Mouse (Mus musculus): ENCODE data around the gene Lix1l.
"Not testable (repeated sequence)": the region's sequence is repeated elsewhere in the genome, so short reads cannot be mapped to it uniquely, and the experiment has no call there.

Lix1l gene

DNA sequence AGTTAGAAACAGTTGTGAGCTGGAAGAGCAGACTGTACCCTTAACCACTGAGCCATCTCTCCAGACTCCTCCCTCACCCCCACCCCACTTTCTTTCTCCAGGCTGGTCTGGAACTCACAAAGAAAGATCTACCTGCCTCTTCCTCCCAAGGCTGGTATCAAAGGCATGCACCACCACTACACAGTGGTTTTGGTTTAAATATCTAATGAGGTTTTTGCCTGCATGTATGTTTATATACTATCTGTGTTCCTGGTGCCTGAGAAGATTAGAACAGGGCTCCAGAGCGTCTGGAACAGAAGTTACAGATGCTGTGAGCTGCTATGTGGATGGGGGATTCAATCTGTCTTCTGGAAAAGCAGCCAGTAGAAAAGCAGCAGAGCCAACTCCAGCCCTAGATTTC is 33.1 kb downstream of the Lix1l start:
- DNase-seq = no peak

DNA sequence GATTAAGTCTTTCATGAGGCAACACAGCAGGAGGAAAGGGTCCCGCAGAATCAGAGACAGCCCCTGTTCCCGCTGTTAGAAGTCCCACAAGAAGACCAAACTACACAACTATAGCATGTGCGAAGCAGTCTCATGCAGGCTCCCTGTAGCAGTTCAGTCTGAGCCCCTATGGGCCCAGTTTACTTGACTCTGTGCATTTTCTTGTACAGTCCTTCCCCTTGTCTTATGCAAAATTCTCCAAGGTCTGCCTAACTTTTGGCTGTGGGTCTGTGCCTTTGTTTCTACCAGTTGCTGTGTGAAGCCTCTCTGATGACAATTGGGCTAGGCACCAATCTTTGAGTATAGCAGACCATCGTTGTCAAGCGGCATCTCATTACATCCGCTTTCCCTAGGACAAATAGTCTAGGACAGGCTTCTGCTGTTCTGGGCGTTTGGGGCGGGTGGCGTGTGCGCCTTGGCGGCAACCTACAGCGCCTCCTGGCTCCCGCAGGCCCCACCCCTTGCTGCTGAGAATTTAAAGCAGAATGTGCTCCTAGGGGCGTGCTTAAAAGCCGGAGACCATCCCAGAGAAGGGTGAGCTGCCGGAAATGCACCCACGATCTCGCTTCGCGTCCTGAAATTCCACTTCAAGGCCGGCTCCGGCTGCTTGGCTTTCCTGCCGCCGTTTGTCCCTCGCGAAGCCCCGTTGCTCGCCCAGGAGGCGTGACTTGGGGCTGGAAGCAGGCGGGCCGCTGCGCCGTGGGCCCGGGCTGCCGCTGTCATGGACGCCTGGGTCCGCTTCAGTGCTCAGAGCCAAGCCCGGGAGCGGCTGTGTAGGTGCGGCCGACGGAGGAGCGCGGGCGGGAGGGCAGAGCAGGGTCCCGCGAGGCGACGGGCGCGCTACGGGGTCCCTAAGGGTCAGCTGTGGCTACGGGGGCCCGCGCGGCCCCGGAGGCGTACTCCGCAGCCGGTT is 34.3 kb downstream of the Lix1l start, which contains the start of the genes Pex11b and Gm42957:
Gene Pex11b, plus strand, starts transcription at position 449 of the 952 bp plus-strand sequence.
Gene Gm42957, plus strand, starts transcription at position 547 of the 952 bp plus-strand sequence.
- DNase-seq = peak; percentile 80

DNA sequence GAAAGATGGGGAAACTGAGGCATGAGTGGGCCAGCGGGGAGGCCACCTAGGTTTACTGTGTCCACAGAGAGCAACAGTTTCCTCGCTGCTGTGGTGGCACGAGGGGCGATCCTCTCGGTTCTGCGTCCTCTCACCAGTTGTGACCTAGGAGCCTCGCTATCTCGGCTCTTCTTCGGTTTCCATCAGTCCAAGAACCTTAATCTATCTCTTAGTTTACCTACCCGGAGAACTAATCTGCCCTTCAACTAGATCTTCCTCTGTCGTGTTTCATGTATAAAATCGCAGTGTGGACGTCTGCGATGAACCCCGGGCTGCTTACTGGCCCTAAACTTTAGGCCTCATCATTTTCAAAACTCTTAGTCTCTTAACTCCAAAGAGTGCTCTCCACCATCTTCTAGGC is 35.0 kb downstream of the Lix1l start:
- DNase-seq = no peak

DNA sequence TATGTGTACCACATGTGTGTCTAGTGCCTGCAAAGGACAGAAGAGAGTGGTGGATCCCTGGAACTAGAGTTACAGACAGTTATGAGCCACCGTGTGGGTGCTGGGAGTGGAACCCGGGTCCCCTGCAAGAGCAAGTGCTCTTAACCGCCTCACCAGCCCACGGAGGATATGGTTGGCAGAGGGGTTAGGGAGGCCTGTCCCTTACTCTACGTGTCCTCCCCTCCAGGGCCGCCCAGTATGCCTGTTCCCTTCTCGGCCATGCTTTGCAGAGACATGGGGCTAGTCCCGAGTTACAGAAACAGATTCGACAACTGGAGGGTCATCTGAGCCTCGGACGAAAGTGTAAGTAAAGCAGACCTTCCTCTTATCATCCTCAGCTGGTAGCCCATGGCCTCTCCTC is 35.5 kb downstream of the Lix1l start:
- DNase-seq = no peak

DNA sequence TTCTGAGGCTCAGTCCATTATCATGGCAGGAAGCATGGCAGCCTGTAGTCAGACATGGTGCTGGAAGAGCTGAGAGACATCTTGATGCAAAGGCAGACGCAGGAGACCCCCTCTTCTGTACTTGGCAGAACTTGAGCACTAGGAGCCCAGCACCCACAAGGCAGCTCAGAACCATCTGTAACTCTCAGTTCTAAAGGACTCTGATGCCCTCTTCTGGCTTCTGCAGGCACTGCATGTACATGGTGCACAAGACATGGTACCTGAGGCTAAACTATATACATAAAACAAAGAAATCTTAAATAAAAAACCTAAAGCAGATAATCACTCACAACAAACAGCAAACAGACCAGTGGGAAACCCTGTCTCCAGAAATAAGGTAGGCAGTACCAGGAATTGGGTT is 38.3 kb downstream of the Lix1l start:
- DNase-seq = peak; percentile 61

DNA sequence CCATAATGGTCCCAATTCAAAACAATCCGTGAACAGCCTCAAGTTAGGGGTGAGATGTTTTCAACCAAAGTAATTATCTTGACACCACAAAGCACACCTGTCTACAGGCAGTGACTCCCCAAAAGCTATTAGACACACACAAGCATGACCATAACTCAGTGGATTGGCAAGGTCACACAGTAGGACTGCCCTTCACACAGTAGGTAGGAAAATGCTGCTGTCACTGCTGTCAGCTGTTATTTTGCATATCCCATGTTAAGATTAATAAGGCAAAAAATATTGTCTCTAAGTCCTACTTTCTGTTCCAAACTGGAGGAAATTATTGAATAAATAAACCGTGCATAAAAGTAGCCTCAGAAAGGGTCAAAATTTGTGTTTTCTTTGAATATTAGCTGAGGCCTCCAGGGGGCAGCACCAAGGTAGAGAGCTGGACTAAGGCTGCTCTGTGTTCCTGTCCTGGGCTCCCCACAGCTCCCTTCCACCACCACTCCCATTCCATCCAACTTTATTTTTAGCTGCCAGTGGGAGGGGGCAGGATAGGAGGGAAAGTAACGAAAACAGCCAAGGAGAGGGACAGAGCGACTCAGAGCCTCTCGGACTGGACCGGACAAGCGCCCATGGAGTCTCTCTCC is 44.2 kb downstream of the Lix1l start, which contains the start of gene Itga10:
Gene Itga10, plus strand, starts transcription at position 567 of the 632 bp plus-strand sequence.
- no peak for DNase-seq

DNA sequence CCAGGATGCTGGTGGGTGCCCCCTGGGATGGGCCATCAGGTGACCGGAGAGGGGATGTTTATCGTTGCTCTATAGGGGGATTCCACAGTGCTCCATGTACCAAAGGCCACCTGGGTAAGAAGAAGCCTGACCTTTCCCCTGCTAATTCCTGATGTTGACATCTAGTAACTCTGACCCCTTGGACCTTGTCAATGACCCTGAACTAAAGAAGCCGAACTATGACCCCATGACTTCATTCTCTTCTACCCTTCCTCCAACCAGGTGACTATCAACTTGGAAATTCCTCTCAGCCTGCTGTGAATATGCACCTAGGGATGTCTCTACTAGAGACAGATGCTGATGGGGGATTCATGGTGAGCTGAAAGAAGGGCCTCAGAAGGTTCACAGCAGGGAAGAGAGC is 46.4 kb downstream of the Lix1l start:
- no peak for DNase-seq

DNA sequence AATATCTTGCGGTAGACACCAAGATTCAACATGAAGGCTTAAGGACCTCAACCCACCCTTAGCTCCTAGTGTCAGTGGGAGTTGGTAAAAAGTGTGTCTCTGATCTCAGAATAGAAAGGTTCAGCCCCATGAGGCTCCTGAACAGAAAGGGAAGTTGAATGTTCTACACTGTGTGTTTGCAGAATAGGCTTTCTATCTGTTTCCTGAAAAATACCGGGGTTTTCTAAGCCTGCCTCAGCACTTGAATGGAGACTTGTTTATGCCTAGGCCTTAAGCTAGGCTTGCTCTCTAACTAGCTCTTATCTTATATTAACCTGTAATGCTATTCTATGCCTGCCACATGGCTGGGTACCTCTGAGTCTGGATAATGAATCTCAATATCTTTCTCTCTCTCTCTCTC is 60.0 kb downstream of the Lix1l start:
- DNase-seq = no peak

DNA sequence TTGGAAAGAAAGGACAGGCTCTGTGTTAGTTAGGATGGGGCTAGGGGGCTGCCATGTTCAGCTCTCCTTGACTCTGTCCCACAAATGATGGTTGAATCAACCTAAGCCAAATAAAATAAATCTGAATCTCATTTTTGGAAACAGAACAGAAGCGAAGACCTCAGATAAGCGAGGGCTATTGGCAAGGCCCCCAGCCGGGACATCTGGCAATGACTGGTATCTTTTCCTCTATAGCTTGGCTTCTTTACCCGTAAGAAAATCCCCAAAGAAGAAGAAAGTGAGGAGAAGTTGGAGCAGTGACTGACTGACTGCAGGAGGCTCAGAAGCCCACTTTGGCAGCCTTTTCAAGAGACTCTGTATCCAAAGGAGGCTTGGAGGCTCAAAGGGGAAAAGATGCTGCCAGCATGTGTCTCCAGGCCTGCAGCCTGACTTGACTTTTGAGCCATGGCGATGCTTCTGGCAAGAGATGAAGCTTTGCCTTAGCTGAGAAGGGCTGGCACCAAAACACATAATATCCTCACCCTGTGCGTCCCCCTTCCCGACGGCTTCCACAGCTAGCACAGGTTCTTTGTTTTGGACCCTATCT is 61.9 kb downstream of the Lix1l start:
- DNase-seq = no peak

DNA sequence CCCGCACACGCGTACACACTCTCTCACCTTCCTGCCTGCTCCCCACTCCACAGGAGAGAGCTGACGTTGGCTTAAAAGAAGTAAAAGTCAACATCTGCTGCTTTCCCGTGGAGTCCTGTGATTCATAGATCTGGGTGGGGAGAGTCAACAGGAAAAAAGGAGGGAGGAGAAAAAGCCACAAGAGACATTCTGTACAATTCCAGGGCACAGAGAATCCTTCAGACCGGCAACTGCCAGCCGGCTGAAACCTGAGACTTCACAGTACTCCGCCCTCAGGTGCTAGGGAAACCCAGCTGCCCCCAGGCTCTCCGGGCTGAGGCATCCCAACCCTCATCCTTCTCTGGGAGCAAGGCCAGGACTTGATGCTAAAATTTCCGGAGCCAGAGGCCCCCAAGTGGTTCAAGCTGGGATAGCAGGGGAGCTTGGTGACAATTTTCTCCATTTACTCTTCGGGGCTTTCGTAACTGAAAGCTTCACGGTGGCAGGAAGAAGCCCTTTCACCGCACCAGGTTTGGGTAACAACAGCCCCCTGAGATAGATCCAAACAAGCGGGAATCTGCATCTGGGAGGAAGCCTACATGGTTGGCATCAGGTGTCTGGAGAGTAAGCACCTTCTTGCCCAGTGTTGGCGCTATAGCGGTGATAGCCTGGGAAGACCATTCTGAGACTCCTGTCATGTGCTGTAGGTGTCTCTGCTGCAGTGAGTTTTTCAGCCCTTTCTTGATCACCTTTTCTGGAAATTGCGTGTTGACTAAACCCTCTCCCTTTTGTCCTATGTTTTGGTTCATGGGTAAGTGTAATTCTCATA is 62.7 kb downstream of the Lix1l start:
- DNase-seq = peak; percentile 92

DNA sequence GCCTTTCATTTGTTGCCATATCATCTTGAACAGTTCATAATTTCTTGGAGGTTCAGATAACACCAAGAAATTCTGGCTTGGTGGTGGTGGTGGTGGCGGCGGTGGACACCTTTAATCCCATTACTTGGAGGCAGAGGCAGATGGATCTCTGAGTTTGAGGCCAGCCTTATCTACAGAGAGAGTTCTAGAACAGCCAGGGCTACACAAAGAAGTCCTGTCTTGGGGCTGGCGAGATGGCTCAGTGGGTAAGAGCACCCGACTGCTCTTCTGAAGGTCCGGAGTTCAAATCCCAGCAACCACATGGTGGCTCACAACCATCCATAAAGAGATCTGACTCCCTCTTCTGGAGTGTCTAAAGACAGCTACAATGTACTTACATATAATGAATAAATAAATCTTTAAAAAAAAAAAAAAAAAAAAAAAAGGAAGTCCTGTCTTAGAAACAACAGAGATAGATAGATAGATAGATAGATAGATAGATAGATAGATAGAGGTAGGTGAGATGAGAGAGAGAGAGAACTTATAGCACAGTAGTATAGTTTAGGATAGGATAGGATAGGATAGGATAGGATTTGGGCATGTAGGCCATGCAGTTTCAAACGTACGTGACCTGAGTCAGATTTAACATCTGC is 64.9 kb downstream of the Lix1l start:
- not testable (repeated sequence) for DNase-seq

DNA sequence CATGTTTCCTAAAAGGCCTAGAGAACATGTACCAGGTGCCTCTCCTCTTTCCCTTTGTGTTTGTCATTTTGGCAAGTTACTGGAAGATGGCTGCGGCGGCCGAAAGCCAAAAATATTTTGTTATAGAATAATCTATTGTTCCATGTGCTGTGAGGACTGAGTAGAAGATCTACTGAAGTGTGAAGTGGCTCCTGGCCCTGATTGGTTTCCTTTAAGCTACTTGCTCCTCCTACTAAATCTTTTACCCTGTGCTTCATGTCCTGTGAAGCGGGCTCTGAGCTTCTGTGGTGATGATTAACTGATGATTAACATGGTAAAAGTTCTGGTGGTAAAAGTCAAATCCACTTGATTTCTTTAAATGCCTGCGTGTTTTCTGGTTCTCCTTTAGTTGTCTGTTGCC is 66.0 kb downstream of the Lix1l start:
- DNase-seq = no peak

DNA sequence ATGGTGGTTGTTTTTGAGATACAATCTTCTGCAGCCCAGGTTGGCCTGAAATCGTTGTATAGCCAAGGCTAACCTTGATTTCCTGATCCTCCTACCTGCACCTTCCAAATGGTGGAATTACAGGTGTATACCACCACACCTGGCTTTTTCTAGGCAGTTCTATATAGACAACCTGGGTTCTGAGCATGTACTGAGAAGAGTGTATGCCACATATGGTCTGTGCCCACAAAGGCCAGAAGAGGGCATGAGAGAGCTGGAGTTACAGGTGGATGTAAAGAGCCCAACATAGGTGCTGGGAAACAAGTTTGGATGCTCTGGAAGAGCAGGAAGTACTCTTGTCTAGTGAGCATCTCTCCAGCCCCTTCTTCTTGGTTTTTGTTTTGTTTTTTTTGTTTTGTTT is 66.4 kb downstream of the Lix1l start:
- DNase-seq = no peak

DNA sequence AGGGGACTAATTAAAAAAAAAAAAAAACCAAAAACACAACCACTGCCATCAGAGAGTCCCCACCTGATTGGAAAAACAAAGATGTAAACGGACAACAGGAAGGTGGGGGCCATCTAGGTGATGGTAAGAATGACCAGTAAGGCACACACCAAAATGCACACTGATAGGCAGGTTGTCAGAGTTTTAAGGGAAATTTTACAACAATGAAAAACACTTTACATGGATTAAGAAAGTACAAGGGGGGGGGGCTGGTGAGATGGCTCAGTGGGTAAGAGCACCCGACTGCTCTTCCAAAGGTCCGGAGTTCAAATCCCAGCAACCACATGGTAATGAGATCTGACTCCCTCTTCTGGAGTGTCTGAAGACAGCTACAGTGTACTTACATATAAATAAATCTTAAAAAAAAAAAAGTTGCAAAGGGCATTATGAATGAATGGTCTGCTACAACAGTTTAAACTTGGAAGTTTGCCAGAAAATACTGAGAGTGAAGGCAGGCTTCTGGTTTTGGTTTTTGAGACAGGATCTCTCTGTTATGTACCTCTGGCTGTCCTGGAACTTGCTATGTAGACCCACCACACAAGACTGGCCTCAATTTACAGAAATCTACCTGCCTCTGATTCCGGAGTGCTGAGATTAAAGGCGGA is 67.6 kb downstream of the Lix1l start:
- no peak for DNase-seq

DNA sequence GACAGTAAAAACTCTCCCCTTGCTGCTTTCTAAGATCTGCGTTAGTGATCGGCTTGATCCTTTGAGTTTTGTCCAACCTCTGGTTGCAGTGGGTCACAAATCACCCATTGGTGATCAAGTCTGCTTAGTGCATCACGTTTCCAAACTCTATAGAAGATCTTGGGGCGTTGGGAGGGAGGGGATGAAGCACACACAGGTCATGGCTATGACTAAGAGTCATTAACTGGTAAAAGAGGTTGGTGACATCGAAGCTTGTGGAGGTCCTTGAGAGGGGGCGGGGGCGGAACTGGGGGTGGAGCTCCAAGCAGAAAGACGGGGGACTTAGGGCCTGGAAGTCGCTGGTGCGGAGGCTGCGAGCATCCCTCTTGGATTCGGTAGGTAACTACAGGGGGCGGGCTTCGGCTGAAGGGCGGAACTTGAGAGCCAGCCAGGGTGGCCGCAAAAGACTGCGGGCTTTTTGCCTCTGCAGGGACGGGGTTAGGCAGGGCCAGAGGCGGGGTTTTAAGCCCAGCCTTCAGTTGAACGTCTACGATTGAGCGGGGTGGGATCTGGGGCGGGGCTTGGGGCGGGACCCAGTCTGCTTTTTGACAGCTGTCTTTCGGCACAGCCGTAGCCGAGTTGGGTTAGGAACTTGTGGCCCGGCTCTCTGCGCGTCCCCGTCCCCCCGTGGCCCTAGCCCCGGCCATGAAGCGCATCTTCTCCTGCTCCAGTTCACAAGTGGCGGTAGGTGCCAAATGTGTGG is 68.9 kb downstream of the Lix1l start, which contains the start of gene Ankrd35:
Gene Ankrd35, plus strand, starts transcription at position 405 of the 742 bp plus-strand sequence.
- DNase-seq = peak; percentile 74

DNA sequence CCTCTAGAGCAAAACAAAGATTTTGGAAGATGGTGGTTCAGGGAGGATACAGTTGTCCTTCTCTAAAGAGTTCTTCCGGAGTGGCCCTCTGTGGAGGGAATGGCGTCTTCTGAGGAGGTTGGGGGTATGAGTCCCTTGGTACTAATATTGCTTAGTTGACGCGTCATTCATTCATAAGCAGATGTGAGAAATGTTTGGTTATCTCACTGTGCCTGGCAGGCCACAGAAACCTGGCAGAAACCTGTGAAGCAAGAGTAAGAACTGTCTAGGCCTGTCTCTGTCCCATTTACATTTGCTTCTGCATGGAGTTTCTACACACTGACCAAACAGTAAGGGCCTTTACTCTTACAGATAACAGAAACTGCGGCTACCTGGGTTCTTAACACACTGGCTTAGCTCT is 70.6 kb downstream of the Lix1l start:
- DNase-seq = no peak

DNA sequence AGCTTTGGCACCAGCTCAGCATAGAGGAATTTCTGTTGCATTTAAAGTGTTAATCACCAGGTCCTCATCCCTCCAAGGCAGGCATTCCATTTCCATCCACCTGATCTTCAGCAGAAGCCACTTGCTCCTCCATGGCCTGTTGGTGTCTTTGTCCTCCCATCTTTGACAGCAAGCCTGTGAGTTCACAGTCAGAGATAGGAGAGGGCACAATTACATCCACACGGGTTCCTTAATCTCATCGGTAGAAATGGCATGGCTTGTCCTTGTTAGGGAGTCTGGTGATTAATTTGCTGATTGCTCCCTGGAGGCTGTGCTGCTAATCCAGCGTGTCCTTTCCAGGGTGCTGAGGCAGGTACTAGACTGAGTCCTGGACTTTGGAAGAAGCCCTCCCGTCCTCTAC is 72.6 kb downstream of the Lix1l start:
- DNase-seq = no peak

DNA sequence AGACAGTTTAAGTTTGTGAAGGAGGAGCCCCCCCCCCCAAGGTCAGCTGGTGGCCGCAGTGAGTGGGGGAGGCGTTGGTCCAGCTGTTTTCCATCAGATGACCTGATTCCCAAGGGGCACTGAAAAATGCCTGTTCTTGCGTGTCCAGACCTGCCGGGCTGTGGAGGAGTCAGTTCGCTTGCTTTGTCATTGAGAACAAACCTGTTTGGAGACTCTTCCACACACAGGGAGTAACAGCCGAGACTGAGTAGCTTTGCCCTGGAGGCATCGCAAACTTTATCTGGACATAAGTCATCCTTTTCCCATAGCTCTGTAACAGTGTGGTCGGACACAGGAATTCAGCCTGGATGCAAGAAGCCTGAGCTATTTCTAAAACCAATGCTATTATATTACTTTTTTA is 73.5 kb downstream of the Lix1l start:
- no peak for DNase-seq

DNA sequence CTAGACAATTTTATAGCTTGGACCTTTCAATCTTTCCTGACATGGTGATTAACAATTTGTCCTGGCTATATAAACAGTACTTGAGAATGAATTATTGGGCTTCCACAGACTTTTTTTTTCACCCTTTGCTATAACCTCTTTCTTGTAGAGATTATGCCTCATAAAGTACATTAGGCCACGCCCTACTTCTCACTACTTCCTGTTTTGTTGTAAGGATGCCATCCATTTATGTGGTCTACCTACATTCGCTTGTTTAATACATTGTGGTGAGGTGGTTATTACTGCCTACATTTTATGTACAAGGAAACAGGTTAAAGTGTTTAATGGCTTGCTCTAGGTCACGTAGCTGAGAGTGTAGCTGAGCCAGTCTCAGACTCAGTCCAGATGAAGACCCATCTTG is 74.2 kb downstream of the Lix1l start:
- no peak for DNase-seq

DNA sequence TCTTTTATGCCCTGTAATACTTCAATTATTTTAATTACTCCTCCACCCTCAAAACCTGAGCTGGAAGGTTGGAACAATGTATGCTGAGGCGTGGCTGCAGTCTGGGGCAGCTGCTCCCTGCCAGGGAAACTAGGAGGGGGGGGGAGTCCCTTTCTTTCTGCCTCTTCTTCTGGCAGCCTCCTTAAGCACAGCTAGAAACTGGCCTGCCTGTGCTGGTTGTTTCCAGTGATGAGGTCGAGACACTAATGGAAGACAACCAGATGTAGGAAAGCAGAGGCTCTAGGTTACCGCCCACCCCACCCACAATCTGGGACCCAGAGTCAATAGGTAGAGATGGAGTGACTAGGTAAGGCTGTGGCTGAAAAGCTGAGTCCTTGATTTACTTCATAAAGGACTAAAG is 74.7 kb downstream of the Lix1l start:
- DNase-seq = no peak
